Mouse (Mus musculus): ENCODE data around the gene Zfhx3.

Zfhx3 gene

DNA sequence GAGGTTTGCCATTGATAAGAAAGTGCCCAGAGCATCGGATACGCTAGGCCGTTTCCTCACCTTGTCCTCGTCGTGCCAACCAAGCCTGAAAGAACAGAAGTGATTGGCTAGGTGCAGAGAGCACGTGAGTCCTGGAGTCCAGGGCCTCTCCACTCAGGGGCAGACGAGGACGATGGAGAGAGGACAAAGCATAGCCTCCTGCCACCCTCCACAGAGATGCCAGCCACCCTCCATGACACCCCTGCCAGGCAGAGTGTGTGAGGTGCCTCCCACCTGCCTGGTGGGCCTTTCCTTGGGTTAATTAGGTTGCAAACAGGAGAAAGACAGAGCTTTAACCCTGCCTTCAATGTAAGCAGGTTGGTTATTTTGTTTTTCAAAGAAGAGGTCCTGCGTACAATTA lies 965.6 kb downstream of the Zfhx3 start:
- intact Hi-C loops (cut with DNase I): no loop called here

DNA sequence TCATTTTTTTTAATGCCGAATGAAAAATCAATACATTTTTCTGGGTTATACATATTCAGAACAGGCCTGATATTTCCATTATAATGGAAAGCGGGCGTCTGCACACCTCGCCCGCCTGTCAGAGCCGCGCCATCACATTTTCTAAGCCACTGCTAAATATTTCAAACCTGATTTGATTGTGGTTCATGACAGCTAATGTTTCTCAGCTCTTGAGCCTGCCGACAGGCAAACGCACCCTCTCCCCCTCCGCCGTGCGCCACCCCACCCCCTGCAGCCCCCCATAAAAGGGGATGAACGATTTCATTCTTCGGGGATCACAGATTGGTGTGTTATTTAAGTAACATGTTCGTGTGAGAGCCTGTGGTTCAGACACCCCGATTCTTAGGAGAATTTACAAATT lies 966.1 kb downstream of the Zfhx3 start:
- intact Hi-C loops (cut with DNase I): no loop called here

DNA sequence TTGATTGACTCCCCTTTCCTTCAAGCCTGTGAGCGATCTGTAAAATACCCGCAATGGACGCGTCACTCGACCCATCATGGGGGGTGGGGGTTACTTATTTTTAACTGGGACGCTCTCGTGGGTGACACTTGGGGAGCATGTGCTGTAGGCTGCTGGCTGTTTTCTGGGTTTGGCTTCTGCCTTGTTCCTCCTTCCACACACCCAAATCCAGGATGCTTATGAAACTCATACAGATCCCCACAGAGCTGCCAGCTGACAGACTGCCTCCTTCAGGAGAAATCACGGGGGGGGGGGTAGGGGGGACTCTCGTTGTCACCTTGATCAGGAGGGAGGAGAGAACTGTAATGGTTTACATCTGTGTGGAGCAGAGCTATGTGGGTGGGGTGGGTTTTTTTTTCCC lies 966.6 kb downstream of the Zfhx3 start:
- intact Hi-C loops (cut with DNase I): no loop called here

DNA sequence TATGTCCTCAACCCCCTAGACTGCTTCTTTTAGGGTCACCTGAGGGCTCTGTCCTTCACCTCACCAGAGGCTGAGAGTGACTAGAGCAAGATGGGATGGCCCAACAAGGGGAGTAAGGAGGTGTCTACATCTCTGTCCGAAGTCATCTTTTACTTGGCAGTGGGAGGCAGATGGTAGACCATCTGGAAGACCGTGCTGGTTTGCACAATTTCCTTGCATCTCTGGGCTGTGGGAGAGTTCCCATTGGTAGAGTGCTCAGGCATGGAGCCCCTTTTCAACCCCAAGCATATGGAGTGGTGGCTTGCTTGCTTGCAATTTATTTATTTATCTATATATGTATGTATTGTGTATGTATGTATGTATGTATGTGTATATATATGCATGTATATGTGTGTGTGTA lies 967.0 kb downstream of the Zfhx3 start:
- intact Hi-C loops (cut with DNase I): no loop called here

DNA sequence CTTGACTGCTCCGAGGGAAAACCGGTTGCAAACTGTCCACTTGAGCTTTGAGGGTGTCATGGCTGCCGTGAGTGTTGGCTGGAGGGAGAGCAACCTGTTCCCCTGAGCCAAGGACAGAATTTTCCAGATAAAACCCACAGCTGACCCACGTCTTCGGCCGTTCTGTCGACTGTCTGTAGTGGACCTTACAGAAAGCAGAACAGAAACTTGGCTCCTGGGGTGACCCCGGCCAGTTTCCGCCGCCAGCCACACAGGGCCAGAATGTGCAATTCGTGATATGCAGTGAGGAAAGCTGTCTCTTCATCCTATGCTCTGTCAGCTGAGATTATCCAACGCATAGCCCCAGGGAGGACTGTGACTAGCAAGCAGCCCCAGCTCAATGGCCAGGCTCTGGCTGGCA lies 968.4 kb downstream of the Zfhx3 start:
- intact Hi-C loops (cut with DNase I): loop anchor here (5.0 to 10.0 kb wide), 3 partner anchors 114 to 339 kb away; no protein-coding TSS in a partner anchor

DNA sequence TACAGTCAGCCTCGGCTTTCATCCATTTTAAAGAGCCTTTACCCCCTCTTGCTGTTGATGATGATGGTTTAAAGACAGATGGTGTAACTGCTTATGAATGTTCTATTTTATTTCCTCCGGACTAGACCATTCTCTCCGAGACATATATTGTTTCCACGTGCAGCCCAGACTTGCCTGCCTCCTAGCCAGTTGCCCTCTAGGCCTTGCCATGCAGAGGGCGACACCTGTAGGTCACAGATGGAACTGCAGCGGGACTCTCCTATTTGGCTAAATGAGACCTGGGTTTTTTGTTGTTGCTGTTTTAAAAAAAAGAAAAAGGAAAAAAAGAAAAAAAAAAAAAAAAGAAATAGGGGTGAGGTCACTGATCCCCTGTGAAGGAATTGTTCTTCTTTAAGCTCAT lies 969.1 kb downstream of the Zfhx3 start:
- intact Hi-C loops (cut with DNase I): loop anchor here (5.0 to 10.0 kb wide), 3 partner anchors 114 to 339 kb away; no protein-coding TSS in a partner anchor

DNA sequence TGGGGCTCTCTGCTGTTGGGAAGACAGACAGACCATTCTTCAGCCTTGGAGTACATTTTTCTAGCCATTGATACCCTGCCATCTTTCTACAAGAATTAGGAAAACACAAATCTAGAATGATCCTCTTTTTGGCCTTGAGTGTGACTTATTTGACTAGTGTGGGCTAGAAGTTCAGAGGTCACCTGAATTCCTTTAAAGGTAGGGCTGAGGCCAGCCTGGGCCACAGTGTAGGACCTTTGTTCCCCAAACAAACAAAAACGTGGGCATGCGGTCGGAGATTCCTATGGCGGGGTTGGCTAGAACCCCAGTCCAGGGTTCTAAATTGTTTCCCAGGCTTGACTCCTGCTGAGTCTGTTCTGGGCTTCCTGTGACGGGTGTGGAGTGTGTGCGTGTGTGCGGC lies 970.6 kb downstream of the Zfhx3 start:
- intact Hi-C loops (cut with DNase I): loop anchor here (5.0 to 10.0 kb wide), 3 partner anchors 116 to 341 kb away; no protein-coding TSS in a partner anchor

DNA sequence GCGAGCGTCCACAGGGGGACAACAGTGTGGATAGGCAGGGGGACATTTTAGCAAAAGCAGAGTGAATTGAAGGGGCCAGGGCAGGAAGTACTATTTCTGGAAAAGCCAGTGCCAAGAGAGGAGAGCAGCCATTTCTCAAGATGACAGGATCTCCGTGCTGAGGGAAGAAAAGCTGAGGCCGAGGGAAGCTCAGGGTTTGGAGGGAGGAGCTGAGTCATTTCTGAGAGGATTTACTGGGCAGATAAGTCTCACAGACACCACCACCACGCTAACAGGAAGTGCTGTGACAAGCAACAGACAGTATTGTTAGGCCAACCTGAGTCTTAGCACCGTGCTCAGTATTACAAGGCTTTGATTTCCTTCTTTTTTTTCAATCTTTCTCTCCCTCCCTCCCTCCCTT lies 973.0 kb downstream of the Zfhx3 start:
- intact Hi-C loops (cut with DNase I): loop anchor here (10.0 kb wide), 1 partner anchor 201 kb away; no protein-coding TSS in a partner anchor

DNA sequence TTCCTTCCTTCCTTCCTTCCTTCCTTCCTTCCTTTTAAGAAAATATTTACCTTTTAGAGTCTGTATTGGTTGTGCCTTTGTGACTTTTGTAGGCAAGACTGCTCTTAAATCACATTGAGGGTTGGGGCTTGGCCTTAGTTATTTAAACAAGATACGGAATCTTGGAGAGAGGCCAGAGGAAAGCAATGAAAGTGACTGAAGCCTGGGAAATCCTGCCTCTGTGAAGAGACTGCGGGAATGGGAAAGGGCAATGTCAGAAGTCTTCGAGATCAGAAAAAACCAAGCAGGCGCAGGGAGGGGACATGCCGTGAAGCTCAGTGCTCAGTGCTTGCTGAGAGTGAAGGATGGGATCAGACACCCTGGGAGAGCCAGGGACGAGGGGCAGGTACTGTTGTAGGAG lies 973.4 kb downstream of the Zfhx3 start:
- intact Hi-C loops (cut with DNase I): loop anchor here (10.0 kb wide), 1 partner anchor 201 kb away; no protein-coding TSS in a partner anchor

DNA sequence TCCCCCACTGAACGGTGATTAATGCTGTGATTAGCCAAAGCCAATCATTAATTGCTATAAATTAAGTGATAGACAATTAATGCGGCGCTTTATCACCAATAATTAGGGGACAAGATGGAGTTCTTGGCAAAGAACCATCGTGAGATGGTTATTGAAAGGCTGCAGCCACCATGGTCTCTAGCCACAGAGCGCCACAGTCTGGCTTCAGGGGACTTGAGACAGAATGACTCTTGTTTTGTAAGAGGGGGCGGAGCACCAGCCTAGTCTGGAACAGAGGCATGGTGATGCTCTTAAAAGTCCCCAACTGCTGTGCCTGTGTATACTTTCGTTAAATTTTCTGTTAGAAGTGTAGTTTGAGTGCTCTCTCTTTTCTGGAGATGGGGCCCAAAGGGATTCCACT lies 977.7 kb downstream of the Zfhx3 start:
- intact Hi-C loops (cut with DNase I): no loop called here

DNA sequence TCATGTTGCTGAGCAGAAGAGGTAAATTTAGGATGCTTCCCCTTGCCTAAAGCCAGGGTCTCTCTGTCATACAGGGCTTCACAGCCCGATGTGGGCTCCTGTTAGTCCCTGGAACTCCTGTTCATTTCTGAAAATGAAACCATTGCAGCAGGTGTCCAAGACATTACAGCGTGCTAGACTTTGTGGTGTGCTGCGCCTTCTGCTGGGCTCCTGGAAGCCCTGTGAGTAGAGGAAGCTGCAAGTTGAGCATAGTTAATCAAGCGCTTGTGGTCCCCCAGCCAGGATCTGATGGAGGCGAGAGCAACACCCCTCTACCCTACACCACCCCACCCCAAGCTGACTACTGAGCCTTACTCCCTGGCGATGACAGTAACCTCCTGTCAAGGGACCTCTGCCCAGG lies 980.7 kb downstream of the Zfhx3 start:
- intact Hi-C loops (cut with DNase I): no loop called here

DNA sequence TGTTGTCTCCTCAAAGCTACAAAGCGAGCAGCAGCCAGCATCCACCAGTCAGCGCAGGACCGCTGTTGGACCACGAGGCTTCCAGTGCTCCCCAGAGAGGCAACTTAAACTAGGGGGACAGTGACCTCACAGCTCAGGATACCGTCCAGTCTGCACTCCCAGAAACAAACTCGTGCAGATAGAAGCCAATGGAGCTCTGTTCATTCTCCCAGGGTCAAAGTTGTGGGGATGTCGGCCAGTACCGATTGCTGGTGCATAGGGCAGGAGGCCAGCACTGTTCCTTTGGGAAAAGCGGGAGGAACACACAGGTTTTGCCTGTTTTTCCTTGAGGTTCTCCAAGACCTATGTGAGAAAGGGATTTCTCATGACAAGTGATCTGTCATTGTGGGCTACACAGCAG lies 982.1 kb downstream of the Zfhx3 start:
- intact Hi-C loops (cut with DNase I): no loop called here

DNA sequence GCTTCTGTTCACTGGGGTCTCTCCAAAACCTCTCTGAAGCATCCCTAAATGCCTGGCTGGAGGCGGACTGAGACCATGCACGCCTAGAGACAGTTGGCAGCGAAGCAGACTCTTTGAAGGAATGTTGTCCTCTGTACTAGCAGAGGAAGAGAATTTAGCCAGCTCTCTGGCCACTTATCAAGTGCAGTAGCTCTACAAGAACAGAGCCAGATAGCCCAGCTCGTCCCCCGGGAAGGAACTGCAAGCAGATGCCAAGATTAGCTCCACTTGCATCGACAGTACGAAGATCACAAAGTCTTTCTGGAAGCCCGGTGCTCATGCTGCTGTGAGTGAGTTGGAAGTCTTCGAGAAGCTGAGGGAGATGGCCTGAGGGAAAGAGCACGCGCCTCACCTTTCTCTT lies 983.7 kb downstream of the Zfhx3 start:
- intact Hi-C loops (cut with DNase I): no loop called here

DNA sequence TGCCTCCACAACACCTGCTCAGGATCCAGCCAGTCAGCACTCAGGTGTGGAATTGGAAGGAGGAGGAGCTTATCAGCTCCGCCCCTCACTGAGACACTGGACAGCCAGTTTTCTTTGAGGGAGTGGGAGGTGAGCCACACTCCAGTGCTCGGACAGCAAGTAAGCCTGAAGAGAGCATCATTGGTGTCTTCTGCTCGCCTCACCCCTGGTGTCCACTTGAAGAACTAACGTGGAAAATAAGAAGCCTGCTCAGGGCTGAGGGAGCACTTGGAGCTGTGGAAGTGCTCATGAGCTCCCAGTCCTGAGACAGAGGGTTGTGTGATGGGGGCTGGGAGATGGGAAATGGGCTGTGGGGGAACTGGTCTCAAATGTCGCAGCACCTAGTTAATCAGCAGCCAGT lies 988.2 kb downstream of the Zfhx3 start:
- intact Hi-C loops (cut with DNase I): no loop called here

DNA sequence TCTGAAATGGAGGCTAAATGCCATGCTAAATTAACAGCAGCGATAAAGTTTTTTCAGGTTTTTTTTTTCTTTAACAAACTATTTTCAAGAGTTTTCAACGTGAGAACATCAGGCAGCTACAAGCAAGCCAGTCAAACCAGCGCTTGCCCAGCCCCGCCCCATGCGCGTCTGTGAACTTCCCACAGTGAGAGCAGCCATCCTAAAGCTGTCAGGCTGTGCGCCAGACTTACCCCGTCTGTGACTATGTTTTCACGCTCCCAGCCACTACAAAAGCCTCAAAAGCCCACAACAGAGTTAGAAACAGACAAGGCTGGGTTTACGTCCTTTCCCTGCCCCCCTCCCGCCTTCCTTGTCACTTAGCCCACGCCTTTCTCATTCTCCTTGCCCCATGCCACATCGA lies 989.4 kb downstream of the Zfhx3 start:
- intact Hi-C loops (cut with DNase I): no loop called here

DNA sequence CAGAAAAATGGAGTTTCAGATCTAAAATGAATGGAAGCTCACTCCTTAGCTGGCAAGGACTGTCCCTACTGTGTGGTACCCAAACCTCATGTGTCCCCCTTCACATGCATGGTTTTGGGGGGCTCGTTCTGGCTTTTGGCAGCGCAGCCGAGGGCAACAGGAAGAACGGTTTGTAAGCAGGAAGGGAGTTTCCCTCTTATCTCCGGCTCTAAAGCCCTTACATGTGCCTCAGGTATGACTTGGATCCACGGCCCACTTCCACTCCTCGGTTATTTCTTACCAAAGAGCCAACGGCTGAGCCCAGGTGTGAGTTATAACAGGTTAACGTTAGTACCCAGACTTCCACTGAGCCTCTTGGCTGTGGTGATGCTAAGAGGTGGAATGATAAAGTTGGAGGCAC lies 990.3 kb downstream of the Zfhx3 start:
- intact Hi-C loops (cut with DNase I): no loop called here

DNA sequence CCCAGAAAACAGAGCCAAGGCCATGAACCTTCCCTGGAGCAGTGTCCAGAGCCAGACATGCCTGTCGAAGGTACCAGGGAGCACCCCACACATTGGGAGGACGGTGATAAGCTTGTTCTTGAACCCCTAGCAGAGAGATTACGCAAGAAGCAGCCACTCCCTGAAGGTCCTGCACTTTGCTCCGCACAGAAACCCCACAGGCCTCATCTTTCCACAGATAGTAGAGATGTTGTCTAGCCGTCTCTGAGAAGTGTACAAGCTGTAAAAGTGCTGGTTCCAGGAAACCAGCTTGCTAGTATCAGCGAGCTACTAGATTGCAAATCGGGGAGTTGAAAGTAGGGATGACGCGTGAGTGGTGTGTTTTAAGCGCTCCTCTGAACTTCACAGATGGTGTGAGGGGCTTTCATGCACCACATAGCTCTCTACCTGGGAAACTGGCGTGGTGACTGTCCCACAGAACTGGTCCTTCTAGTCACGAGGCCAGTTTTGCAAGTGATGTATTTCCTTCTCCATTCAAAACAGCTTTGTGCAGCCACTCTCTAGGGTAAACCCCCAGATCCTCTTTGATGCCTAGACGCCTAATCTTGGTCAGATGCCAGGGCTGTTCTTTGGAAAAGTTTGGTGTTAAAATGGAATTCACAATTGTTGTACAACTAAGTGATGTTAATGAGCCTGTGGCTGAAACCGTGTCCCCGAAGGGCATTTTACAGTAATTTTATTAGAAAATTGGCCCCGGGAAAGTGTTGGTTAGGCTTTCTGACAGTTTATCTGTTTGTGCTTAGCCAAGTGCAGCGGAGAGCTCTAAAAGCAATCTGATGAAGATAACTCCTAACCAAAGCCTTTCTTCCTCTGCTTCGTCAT lies 993.6 kb downstream of the Zfhx3 start:
- intact Hi-C loops (cut with DNase I): no loop called here

DNA sequence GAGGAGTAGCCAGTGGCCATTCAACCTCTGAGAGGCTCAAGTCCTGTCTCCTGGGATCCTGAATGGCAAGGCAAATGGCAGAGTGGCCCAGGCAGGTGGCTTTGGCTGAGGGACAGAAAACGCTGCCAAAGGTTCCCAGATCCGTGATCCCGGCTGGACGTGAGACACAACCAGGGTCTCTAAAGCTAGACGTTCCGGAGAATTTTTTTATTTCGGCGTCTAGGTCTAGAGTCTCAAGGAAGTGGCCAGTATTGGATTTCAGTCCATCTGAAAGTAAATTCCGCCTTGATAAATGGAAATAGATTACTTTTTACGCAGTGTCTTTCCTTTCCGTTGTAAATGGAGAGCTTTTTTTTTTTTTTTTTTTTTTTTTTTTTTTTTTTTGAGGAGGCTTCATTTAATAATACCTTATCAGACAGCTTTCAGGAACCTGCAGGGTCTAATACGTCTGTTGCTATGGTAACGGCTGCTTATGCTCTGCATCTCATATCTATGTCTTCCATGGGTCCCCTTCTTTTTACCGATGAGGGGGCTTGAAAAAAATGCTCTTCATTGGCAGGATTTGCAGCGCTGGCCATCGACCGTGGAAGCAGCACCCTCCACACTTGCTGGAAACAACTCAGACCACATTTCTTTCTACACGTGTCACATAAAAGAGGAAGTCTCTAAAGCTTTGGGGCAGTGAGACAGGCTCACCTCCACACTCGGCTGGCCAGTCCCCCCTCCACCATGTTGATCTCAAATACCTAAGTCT lies 994.4 kb downstream of the Zfhx3 start:
- intact Hi-C loops (cut with DNase I): no loop called here

DNA sequence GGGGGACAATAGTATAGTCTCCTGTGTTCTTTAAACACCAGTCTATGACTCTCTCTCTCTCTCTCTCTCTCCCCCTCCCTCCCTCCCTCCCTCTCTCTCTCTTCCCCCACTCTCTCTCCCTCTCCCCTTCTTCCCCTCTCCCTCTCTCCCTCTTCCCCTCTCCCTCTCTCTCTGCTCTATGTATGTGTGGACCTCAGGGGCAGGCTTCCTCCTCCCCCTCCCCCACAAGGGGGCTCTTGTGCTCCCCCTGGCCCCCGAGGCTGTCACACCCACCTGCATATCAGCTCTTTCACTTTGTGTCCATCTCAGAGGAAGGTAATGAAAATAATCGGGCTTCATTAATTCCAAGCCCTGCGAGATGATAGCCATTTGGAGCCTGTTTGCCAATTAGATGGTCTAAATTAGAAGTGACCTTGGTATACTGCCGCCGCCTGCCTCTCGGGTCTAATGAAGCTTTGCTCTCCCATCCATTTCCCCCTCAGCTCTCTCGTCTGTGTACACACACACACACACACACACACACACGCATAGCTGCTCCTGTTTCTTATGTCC lies 995.5 kb downstream of the Zfhx3 start:
- intact Hi-C loops (cut with DNase I): no loop called here

DNA sequence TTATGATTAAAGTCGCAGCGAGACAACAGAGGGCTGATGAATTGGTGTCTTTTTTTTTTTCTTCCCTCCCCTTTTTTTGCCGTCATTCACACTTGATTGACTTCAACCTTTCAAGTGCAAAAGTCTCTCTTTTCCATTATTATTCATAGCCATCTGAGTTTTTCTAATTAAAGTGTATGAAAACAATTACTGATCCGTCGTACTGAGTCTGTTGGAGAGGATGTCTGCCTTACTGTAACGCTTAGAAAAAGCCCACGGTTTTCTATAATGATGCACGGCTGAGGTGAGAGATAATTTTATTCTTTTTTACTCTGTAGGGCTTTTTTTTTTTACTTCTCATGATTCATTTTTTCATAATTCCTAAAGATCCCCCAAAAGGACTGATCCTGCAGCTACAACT lies 1000.2 kb downstream of the Zfhx3 start:
- intact Hi-C loops (cut with DNase I): no loop called here

DNA sequence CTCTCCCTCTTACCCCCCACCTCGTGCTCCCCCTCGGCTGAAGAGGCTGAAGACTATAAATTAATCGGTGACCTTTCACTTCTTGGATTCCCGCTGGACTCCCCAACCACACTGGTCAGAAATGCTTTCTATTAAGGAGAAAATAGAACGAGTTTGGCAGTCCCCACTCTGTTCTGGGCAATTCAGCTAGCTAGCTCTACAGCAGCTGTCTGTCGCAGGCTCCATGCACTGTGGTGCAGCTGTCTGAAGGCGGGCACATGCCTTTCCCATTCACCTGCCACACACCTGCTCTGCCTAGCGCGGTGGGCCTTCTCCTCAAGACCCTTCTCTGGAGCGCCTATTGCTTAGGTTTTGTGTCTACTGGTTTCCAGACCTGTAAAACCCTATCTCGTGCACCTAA lies 1000.7 kb downstream of the Zfhx3 start:
- intact Hi-C loops (cut with DNase I): no loop called here

DNA sequence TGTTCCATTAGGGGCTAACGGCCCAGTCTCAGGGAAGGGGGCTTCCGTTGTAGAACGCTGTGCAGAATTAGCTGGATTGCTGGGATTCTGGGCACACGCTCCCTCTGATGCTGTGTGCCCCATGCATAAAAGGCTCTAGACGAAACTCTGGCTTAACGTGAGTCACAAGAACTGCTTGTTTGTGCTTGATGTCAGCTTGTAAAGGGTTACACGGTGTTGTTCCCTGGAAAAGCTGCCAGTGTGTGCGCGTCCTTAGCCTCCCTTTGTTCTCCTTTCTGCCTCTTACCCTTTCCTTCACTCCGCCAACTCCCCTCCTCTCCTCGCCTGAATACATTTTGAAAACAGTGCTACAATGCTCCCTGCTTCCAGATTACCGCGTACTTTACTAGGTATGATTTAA lies 1001.9 kb downstream of the Zfhx3 start:
- intact Hi-C loops (cut with DNase I): no loop called here

Data from adrenal gland (tissue).